Mouse (Mus musculus): ENCODE measurements around the gene Gm20604. TPM values are rescaled to one million over a fixed set of nuclear protein-coding genes. Genes with fewer than 3 reads are reported as not detected.

Gm20604 gene
- polyA plus RNA-seq, 1 experiment from 2014 or later: 24.1 TPM

DNA sequence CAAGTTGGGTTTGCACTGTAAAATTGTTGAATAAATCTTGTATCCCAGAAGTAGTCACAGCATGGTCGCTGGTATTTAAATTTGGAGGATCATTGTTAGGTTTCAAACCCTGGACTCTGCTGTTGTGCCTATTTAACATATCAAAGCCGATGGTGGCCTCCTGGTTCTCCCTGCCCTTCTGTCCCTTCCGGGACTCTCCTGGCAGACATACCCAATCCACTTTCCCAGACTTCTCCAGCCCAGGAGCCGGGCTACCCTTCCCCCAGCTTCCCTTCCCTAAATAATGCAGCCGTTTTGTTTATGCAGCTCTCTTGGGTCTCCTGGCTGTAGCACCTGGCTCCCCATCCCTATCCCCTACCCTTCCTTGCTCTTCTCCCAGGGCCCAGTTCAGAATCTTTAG is 464 bp upstream of the Gm20604 start:
- 3% methylated on average over 5 of the region's 5 CpGs for WGBS
- H3K27ac ChIP-seq: peak overlapping the region; percentile 91; the same call in 1 of the 2 replicates
- H3K36me3 ChIP-seq: peaks cover 16% of the 10 kb centered on the region
- H3K4me3 ChIP-seq: peak overlapping the region; percentile 94
- no peaks in the 10 kb centered on the region for H3K9me3 ChIP-seq
- H3K27me3 ChIP-seq (ENCODE audit: insufficient read depth, poor library complexity, severe bottlenecking): no peaks in the 10 kb centered on the region
- peak; percentile 63 for DNase-seq (ENCODE audit: low spot score)
- peaks cover 15% of the 10 kb centered on the region for H3K4me1 ChIP-seq

DNA sequence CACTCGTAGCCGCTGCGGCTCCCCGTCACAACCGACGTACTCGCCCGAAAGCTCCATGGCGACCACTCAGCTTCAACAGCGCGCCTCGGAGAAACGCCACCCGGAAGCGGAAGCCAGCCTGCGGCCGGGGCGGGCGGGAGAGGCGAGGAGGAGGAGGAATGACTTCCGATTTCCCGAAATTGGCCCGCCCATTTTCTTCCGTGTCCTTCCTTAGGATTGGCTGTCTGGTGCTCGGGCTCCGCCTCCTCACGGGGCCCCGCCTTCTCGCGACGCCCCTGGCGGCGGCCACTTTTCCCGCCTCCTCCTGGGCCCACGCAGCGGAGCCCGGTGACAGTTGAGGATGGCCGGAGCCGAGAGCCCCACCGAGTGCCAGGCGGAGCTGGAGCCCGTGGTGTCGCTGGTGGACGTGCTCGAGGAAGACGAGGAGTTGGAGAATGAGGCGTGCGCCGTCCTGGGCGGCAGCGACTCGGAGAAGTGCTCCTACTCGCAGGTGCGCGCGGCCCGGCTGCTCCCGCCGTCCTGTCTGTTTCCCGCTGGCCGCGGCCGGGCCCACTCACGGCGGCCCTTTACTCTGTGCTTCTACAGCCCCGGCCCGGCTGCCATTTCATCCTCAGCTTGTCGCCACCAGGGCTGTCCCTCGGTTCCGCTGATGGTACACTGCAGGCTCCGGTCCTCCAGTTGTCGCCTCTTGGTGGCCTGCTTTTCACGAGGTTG is 626 bp downstream of the Gm20604 start, which contains the start of the genes Gm28051, Gon7 and Ubr7:
Gm28051 (minus strand) TSS at position 77 of the 714 bp plus-strand sequence.
Gon7 (minus strand) TSS at position 115 of the 714 bp plus-strand sequence.
Ubr7 (plus strand) TSS at position 279 of the 714 bp plus-strand sequence.
- Histone ChIP-seq H3K27me3 (ENCODE audit: insufficient read depth, poor library complexity, severe bottlenecking) (no peaks in the 10 kb centered on the region), H3K4me1 (peaks cover 15% of the 10 kb centered on the region), H3K4me3 (peak within 1 kb of the TSS; percentile 94), H3K36me3 (peaks cover 14% of the 10 kb centered on the region), H3K27ac (peak within 1 kb of the TSS; percentile 91), H3K9me3 (no peaks in the 10 kb centered on the region)
- WGBS: under 1% methylated on average over 73 of the region's 73 CpGs
- peak; percentile 98 for DNase-seq (ENCODE audit: low spot score)

DNA sequence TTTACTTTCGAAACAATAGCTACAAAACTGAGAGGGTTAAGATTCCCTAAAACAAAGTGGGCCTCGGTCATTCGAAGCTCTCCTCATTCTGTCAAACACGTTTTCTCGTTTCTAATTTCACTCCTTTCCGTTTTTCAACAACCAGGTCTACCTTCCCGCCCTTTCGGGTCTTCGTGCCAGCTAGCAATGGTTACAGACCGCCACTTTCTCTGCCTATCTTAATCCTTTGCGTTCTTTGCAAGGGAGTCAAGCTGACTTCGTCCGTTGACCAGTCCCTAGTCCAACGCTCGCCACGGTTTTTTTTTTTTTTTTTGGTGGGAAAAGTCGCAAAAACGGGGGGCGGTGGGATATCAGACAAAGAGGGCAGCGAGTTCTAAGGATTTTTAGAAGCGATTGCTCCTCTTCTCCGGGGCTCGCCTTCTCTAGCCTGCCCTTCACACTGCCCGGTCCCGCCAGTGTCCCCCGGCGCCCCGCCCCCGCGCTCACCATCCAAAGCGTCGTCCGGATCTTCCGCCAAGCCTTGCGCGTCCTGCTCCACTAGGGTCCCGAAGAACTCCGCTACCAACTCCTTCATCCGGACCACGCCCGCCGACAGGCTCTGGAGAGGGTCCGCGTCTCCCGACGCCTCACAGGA is 1.3 kb downstream of the Gm20604 start:
- Histone ChIP-seq H3K27ac (peak overlapping the region; percentile 91), H3K27me3 (ENCODE audit: insufficient read depth, poor library complexity, severe bottlenecking) (no peaks in the 10 kb centered on the region), H3K4me3 (peak overlapping the region; percentile 94), H3K9me3 (no peaks in the 10 kb centered on the region), H3K36me3 (peaks cover 8% of the 10 kb centered on the region), H3K4me1 (peaks cover 15% of the 10 kb centered on the region)
- 1% methylated on average over 46 of the region's 46 CpGs for WGBS
- no peak for DNase-seq (ENCODE audit: low spot score)

DNA sequence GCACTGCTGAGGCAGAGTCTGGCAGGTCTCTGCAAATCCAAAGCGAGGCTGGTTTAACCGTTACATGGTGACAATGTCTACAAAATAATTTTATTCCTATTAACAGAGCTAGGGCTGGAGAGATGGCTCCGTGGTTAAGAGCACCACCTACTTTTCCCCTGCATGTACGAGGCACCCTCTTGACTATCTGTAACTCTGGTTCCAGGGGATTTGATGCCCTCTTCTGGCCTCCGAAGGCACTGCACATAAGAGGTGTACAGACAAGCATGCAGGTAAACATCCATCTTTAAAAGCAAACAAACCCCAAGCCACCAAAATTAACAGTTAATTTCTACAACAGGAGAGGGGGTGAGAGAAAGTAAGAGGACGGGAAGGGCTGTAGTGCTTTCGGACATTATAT is 2.2 kb downstream of the Gm20604 start:
- H3K4me3 ChIP-seq: peak overlapping the region; percentile 94
- no peaks in the 10 kb centered on the region for H3K9me3 ChIP-seq
- H3K27me3 ChIP-seq (ENCODE audit: insufficient read depth, poor library complexity, severe bottlenecking): no peaks in the 10 kb centered on the region
- peaks cover 15% of the 10 kb centered on the region for H3K4me1 ChIP-seq
- peaks cover 7% of the 10 kb centered on the region; the same call in 1 of the 2 replicates for H3K36me3 ChIP-seq
- 77% methylated on average over 7 of the region's 7 CpGs for WGBS
- peak overlapping the region; percentile 91; the same call in 1 of the 2 replicates for H3K27ac ChIP-seq
- DNase-seq (ENCODE audit: low spot score): peak; percentile 72

DNA sequence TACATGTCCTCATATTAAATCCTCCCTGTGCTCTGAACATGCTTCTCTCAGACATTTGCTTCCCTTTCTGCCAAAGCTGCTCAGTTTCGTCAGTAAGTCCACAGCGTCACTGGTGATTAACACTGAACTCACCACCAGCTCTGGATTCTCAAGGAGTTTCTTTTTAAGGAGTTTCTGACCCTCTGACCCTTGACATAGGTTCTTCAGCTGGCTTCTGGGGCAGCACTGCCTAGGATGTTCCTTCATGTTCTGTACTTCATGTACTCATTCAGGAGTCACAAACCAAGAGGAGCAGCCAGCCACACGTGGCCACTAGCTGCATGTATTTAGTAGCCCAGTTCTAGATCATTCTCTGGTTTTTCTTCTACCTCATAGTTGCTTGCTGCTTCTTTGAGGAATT is 10.2 kb downstream of the Gm20604 start:
- Histone ChIP-seq H3K4me3 (no peak overlapping the region), H3K36me3 (peaks cover 19% of the 10 kb centered on the region), H3K27me3 (ENCODE audit: insufficient read depth, poor library complexity, severe bottlenecking) (no peaks in the 10 kb centered on the region), H3K27ac (no peak overlapping the region), H3K4me1 (peaks cover 10% of the 10 kb centered on the region), H3K9me3 (no peaks in the 10 kb centered on the region)
- WGBS: 83% methylated on average over 3 of the region's 3 CpGs
- DNase-seq (ENCODE audit: low spot score): peak; percentile 54

DNA sequence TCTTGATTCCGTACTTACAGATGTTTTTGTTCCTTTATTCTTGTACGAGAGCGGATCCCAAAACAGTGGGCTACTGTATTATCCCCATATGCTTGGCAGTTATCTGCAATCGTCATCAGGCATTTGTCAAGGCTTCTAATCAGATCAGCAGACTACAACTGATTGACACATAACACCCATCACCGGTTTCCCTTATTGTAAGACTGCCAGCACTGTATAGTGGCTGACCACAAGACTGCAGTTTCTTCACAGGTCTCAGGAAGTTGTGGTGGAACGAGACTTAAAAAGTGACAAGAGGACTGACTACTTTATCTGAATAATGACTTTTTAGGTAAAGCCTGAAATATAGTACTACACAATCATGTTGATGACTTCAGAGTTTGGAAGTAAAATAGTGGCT is 13.6 kb downstream of the Gm20604 start:
- peak overlapping the region; percentile 93; the same call in 1 of the 2 replicates for H3K4me3 ChIP-seq
- 58% methylated on average over 6 of the region's 6 CpGs for WGBS
- H3K27me3 ChIP-seq (ENCODE audit: insufficient read depth, poor library complexity, severe bottlenecking): no peaks in the 10 kb centered on the region
- peak; percentile 70 for DNase-seq (ENCODE audit: low spot score)
- H3K27ac ChIP-seq: no peak overlapping the region
- H3K4me1 ChIP-seq: peaks cover 20% of the 10 kb centered on the region
- H3K36me3 ChIP-seq: peaks cover 19% of the 10 kb centered on the region
- no peaks in the 10 kb centered on the region for H3K9me3 ChIP-seq

DNA sequence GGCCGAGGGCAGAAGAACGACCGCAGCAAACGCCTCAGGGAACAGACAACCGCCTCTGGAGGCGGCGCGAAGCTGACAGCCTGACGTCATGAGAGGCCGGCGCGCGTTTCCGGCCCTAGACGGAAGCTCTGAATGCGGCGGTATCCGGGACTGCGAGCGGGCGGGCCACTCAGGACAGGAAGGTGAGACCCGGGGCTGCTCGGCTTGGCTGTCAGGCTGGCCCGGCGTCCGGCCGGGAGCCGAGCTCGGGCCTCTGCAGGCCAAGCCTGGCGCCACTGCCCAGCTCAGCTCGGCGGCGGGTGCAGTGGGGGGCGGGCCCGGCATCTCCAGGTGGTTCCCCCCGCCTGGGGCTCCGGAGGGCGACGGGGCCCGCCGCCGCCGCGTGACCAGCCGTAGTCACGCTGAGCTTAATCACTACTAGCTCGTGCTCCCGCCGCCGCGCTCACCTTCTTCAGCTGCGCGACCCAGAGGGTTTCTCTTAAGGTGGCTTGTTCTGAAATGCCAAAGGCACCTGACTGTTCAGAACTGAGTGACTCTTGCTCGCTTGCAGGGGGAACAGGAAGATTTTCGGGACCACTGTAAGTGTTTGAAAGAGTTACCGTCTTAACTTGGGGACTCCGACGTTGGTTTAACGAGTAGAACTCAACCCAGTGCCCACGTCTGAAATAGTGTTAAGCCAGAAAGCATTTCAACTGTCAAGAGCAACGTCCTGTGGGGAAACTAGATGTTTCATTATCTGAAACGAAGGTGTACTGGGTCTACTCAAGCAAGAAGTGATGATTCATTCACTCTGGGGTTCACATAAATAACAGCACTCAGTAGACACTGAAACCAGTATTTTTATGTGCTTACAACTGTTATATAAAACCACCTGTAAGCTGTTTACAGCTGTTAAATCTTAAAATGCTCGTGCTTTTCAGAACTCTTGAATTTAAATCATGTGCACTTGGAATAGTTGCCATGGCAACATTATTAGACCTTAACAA is 14.6 kb downstream of the Gm20604 start, which contains the start of the genes Moap1 and Tmem251:
Moap1 (minus strand) TSS at position 73 of the 986 bp plus-strand sequence.
Tmem251 (plus strand) TSS at position 174 of the 986 bp plus-strand sequence.
- peak; percentile 96 for DNase-seq (ENCODE audit: low spot score)
- H3K4me3 ChIP-seq: peak within 1 kb of the TSS; percentile 93
- H3K4me1 ChIP-seq: peaks cover 23% of the 10 kb centered on the region
- no peaks in the 10 kb centered on the region for H3K9me3 ChIP-seq
- under 1% methylated on average over 63 of the region's 63 CpGs for WGBS
- peaks cover 15% of the 10 kb centered on the region for H3K36me3 ChIP-seq
- H3K27ac ChIP-seq: peak within 1 kb of the TSS; percentile 96
- H3K27me3 ChIP-seq (ENCODE audit: insufficient read depth, poor library complexity, severe bottlenecking): no peaks in the 10 kb centered on the region

DNA sequence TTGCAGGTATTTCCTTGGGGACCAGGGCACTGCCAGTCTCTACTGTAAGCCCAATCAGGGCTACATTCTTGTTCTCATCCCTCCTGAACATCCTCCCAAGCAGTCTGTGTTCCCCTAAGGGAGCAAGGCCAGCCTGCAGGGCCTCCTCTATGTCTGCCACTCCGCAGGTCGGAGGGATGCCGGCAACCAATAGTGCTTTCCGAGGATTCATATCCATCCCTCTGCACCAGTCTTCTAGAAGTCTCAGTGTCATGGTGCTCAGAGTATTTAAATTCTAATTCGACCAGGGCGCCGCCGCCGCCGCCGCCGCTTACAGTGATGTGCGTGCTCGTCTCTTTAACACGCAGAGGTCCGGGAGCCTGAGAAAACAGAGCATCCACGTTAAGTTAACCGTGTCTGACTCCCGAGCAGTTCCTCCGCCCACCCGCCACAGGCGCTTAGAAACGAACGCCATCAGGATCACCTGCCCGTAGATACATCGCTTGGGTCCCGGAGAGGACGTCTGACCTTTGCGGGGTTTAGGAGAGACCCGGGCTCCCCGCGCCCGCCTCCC is 15.4 kb downstream of the Gm20604 start:
- no peak for DNase-seq (ENCODE audit: low spot score)

DNA sequence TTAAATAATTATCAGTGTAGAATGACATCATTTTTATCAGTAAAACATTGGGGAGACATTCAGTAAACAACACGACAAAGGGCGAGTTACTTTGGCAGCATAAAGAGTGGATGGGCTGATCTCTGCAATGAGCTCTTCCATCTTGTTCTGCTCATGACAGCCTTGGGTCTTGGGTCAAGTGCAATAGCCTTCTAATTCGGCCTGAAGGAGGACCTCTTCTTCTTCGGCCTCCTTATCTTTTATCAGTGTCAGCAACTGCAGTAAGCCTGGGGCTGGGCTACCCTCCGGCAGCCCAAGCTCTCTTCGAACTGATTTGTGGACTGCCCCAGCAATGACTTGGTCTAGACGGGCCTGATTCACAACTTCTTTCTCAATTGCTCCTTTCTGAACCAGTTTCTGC is 16.4 kb downstream of the Gm20604 start:
- Histone ChIP-seq H3K9me3 (no peaks in the 10 kb centered on the region), H3K4me3 (no peak overlapping the region), H3K36me3 (no peaks in the 10 kb centered on the region), H3K4me1 (peaks cover 23% of the 10 kb centered on the region), H3K27me3 (ENCODE audit: insufficient read depth, poor library complexity, severe bottlenecking) (no peaks in the 10 kb centered on the region), H3K27ac (no peak overlapping the region)
- peak; percentile 70 for DNase-seq (ENCODE audit: low spot score)
- WGBS: 60% methylated on average over 7 of the region's 7 CpGs

More for the DNA sequence above, 15.4 kb downstream of the Gm20604 start:
- no peaks in the 10 kb centered on the region for H3K27me3 ChIP-seq (ENCODE audit: insufficient read depth, poor library complexity, severe bottlenecking)
- H3K4me1 ChIP-seq: peaks cover 23% of the 10 kb centered on the region
- H3K36me3 ChIP-seq: peaks cover 8% of the 10 kb centered on the region; the same call in 1 of the 2 replicates
- no peaks in the 10 kb centered on the region for H3K9me3 ChIP-seq
- H3K4me3 ChIP-seq: peak overlapping the region; percentile 93
- under 1% methylated on average over 33 of the region's 33 CpGs for WGBS
- H3K27ac ChIP-seq: peak overlapping the region; percentile 96

DNA sequence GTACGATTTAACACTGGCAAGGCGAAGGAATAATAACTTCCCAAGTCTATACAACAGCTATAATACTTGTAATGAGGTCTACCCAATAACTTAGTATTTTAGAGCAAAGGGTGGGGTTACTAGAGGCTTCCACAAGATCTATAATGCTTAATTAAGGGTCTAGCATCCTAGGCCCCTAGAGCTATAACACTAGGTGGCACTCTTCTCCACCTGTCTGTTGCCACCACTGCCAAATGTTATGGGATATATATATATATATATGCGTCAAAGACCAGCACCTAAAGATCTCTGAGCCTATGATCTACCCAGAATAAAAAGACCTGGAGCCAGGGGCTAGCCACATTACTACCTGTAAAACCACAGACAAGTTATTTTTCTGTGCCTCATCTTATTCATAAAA is 18.2 kb downstream of the Gm20604 start:
- no peaks in the 10 kb centered on the region for H3K36me3 ChIP-seq
- no peaks in the 10 kb centered on the region for H3K9me3 ChIP-seq
- H3K27me3 ChIP-seq (ENCODE audit: insufficient read depth, poor library complexity, severe bottlenecking): no peaks in the 10 kb centered on the region
- peaks cover 23% of the 10 kb centered on the region for H3K4me1 ChIP-seq
- WGBS: 67% methylated on average over 3 of the region's 3 CpGs
- H3K27ac ChIP-seq: no peak overlapping the region
- no peak overlapping the region for H3K4me3 ChIP-seq
- DNase-seq (ENCODE audit: low spot score): peak; percentile 42

DNA sequence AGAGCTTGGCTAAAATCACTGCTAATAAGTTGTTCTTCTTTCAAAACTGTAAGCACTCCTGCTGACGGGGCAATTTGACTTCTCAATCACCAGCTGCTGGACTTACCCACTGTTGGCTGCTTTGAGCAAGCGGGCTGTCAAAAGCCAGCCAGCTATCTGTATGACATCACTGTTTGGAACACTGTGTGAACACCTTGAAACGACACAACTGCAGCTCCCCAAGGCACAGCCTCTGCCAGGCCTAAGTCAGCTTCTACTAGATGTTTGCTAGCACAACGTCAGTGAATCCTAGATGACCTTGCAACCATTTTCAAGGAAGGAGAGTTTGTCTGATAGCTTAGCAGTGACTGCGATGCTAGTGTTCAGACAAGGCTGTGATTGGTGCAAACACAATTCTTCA is 19.4 kb downstream of the Gm20604 start:
- no peaks in the 10 kb centered on the region for H3K9me3 ChIP-seq
- no peak overlapping the region for H3K4me3 ChIP-seq
- no peaks in the 10 kb centered on the region for H3K36me3 ChIP-seq
- no peaks in the 10 kb centered on the region for H3K27me3 ChIP-seq (ENCODE audit: insufficient read depth, poor library complexity, severe bottlenecking)
- 65% methylated on average over 5 of the region's 5 CpGs for WGBS
- H3K27ac ChIP-seq: no peak overlapping the region
- H3K4me1 ChIP-seq: peaks cover 14% of the 10 kb centered on the region
- peak; percentile 70 for DNase-seq (ENCODE audit: low spot score)

DNA sequence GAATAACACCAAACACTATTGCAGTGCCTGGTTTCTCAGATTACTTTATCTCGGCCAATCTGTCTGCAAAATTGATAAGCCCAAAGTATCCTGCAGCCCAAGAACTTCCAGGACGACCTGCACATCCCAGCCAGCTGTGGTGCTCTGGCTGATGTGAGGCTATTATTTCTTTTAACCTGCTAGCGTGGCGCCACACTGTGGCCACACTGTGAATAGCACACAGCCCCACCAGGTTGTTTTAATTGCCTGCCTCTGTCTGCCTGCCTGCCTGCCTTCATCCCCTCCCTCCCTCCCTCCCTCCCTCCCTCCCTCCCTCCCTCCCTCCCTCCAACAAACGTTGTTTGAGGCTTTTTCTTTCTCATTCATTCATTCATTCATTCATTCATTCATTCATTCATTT is 25.1 kb downstream of the Gm20604 start:
- Histone ChIP-seq H3K27ac (no peak overlapping the region), H3K9me3 (no peaks in the 10 kb centered on the region), H3K27me3 (ENCODE audit: insufficient read depth, poor library complexity, severe bottlenecking) (no peaks in the 10 kb centered on the region), H3K4me1 (peaks cover 24% of the 10 kb centered on the region), H3K36me3 (no peaks in the 10 kb centered on the region), H3K4me3 (no peak overlapping the region)
- WGBS: 10% methylated on average over 4 of the region's 5 CpGs
- DNase-seq (ENCODE audit: low spot score): peak; percentile 80

All from heart, embryonic 10.5 days (tissue).